Mouse (Mus musculus): ENCODE measurements around the gene Dip2a. TPM values are rescaled to one million over a fixed set of nuclear protein-coding genes. Genes with fewer than 3 reads are reported as not detected.
A peak's percentile ranks its signal among the peaks of the same experiment; 100 is the strongest.

Dip2a gene
- polyA plus RNA-seq, 1 experiment from 2014 or later = 12.5 TPM

DNA sequence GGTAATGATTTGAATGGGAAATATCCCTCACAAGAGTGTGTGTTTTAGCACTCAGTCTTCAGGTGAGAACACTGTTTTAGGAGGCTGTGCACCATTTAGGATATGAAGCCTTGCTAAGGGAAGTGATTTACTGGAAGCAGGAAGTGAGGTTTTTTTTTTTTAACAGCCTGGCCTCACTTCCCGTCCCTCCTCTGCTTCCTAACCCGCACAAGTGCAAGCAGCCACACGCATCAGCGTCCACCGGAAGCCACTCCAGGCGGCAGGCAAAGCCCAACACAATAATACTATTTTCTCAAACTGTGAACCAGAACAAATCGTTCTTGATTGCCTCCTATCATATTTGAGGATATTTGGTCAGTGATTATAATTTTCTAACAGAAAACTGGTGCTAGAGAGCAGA is 6.9 kb upstream of the Dip2a start:
- H3K9ac ChIP-seq = no peak overlapping the region
- 66% methylated on average over 7 of the region's 7 CpGs for WGBS
- no peak overlapping the region; the same call in 1 of the 2 replicates for H3K27ac ChIP-seq
- H3K4me1 ChIP-seq = no peaks in the 10 kb centered on the region
- no peak for ATAC-seq (ENCODE audit: borderline replicate concordance, extremely low read depth, low FRiP score, low TSS enrichment)
- H3K36me3 ChIP-seq = peaks cover 66% of the 10 kb centered on the region
- H3K4me2 ChIP-seq = no peak overlapping the region
- H3K9me3 ChIP-seq = no peaks in the 10 kb centered on the region
- no peaks in the 10 kb centered on the region for H3K27me3 ChIP-seq
- H3K4me3 ChIP-seq = no peak overlapping the region

DNA sequence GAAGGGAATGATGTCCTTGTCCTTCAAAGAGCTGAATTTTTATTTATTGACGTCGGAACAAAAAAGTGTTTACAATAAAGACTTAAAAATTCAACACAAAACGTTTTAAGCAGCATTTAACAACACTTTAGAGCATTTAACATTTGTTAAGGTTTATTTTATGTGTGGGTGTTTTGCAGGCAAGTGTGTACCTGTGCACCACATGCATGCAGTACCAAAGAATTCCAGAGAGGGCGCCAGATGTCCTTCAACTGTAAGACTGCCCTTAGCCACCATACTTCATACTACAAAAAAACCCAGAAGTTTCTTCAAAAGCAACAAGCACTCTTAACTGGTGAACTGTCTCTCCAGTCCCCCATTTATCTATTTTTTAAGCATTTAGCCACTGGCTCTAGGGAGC is 1.5 kb upstream of the Dip2a start:
- Histone ChIP-seq H3K9me3 (no peaks in the 10 kb centered on the region), H3K36me3 (peaks cover 15% of the 10 kb centered on the region), H3K4me1 (peaks cover 25% of the 10 kb centered on the region), H3K27me3 (no peaks in the 10 kb centered on the region), H3K4me2 (peak overlapping the region; percentile 87), H3K9ac (no peak overlapping the region), H3K27ac (no peak overlapping the region), H3K4me3 (peak overlapping the region; percentile 89; the same call in 1 of the 2 replicates)
- no peak for ATAC-seq (ENCODE audit: borderline replicate concordance, extremely low read depth, low FRiP score, low TSS enrichment)
- WGBS = 6% methylated on average over 4 of the region's 4 CpGs

DNA sequence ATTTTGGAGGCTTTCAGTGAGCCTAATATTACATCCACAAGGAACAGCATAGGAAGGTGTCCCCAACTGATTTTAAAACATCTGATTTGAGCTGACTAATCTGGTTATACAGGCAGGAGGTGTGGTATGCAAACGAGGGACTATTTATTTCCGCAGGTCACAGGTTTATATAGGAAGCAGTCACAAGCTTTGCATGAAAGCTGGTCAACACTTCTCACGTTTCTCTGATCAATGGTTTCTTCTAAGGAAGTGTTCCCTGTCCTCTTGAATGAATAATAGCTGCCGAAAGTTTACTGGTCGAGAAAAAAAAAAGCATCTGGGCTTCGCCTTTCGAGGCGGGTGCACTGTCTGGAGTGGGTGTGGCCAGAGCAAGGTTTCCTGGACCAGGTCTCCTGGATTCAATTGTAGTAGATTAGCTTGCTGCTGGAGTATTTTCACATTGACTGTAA is 976 bp upstream of the Dip2a start:
- Histone ChIP-seq H3K27ac (no peak overlapping the region), H3K27me3 (no peaks in the 10 kb centered on the region), H3K9ac (peak overlapping the region; percentile 58), H3K4me1 (peaks cover 25% of the 10 kb centered on the region), H3K9me3 (no peaks in the 10 kb centered on the region), H3K4me3 (peak overlapping the region; percentile 89), H3K4me2 (peak overlapping the region; percentile 87), H3K36me3 (peaks cover 11% of the 10 kb centered on the region)
- WGBS = 9% methylated on average over 8 of the region's 8 CpGs
- ATAC-seq (ENCODE audit: borderline replicate concordance, extremely low read depth, low FRiP score, low TSS enrichment) = no peak

DNA sequence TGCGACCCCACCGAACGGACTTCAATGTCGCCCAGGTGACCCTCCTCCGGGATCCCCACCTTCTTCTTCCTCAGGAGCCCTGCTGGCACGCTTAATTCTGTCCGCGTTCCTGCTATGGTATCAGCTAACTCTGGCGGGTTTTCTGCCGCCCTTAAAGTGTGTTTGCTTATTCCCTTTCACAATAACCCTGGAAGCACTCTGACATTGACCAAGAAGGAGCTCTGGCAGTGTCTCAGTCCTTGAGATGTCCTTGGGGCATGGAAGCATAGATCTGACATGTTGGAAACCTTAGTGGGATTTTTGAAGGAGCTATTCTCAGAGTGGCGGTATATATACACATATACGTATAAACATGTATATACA is 430 bp upstream of the Dip2a start:
- H3K4me2 ChIP-seq = peak overlapping the region; percentile 87
- no peak; the same call in 1 of the 2 replicates for ATAC-seq (ENCODE audit: borderline replicate concordance, extremely low read depth, low FRiP score, low TSS enrichment)
- peak overlapping the region; percentile 89 for H3K4me3 ChIP-seq
- H3K9ac ChIP-seq = peak overlapping the region; percentile 58
- peak overlapping the region; percentile 81 for H3K27ac ChIP-seq
- H3K9me3 ChIP-seq = no peaks in the 10 kb centered on the region
- peaks cover 25% of the 10 kb centered on the region for H3K4me1 ChIP-seq
- no peaks in the 10 kb centered on the region for H3K27me3 ChIP-seq
- WGBS = 2% methylated on average over 12 of the region's 12 CpGs
- H3K36me3 ChIP-seq = peaks cover 6% of the 10 kb centered on the region

DNA sequence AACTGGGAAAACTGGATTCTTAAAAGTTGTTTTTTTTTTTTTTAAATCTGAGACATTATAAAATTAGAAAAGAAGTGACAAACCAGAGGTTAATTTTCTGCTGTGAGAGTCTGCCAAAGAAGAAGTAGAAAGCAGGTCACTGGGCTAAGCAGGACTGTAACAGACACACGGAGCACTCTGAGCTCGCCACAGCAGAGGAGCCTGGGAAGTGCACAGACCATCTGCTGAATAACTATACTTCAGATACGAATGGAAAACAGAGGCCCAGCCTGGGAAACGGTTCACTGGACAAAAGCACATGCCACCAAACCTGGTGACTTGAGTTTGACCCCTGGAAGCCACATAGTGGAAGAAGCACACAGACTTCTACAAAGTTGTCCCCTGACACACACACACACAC is 10.7 kb downstream of the Dip2a start:
- no peak overlapping the region for H3K4me2 ChIP-seq
- no peak overlapping the region for H3K27ac ChIP-seq
- no peak overlapping the region for H3K9ac ChIP-seq
- WGBS = 55% methylated on average over 4 of the region's 4 CpGs
- no peaks in the 10 kb centered on the region for H3K27me3 ChIP-seq
- H3K4me1 ChIP-seq = no peaks in the 10 kb centered on the region
- no peak for ATAC-seq (ENCODE audit: borderline replicate concordance, extremely low read depth, low FRiP score, low TSS enrichment)
- no peaks in the 10 kb centered on the region for H3K9me3 ChIP-seq
- H3K36me3 ChIP-seq = no peaks in the 10 kb centered on the region
- H3K4me3 ChIP-seq = no peak overlapping the region

DNA sequence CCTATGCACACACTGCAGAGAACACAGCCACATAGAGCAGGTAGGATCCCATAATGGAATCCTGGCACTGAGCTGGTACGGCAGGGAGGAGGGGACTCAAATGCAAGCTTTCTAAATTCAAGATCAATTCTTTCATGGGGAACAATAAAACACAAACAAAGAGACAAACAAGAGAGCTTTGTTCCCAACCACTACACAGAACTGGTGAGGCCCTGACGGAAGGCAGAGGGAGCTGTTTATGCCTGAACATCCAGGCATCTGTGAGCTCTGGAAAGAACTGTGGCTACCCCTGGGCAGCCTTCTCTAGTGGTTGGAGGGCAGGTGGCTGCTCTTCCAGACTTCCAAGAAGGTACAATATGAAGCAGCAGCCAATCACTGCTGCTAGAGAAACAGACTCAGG is 13.1 kb downstream of the Dip2a start:
- Histone ChIP-seq H3K27ac (no peak overlapping the region), H3K9me3 (no peaks in the 10 kb centered on the region), H3K27me3 (no peaks in the 10 kb centered on the region), H3K4me2 (no peak overlapping the region), H3K36me3 (no peaks in the 10 kb centered on the region), H3K4me1 (no peaks in the 10 kb centered on the region), H3K4me3 (no peak overlapping the region), H3K9ac (no peak overlapping the region)
- 82% methylated on average over 2 of the region's 2 CpGs for WGBS
- no peak for ATAC-seq (ENCODE audit: borderline replicate concordance, extremely low read depth, low FRiP score, low TSS enrichment)

DNA sequence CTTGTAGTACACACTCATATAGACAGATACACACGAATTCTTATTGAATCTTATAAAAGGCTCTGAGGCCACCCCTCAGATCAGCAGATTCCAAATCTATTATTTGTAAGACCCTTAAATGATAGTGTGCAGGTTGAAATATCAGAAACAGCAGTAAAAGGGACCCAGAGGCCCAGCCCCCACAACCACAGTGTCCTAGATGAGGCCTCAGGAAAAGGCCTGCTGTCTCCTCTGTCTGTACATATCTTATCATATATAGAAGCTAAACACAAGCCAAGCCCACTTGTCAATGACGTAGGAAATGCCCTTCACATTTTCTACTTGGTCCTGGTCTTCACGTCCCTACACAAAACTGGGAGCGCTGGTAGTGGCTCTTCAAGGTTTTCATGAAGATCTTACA is 16.0 kb downstream of the Dip2a start:
- no peak overlapping the region for H3K4me2 ChIP-seq
- no peak for ATAC-seq (ENCODE audit: borderline replicate concordance, extremely low read depth, low FRiP score, low TSS enrichment)
- H3K9ac ChIP-seq = no peak overlapping the region
- 73% methylated on average over 4 of the region's 4 CpGs for WGBS
- no peaks in the 10 kb centered on the region for H3K36me3 ChIP-seq
- no peak overlapping the region for H3K27ac ChIP-seq
- no peaks in the 10 kb centered on the region for H3K9me3 ChIP-seq
- H3K27me3 ChIP-seq = no peaks in the 10 kb centered on the region
- no peak overlapping the region for H3K4me3 ChIP-seq
- H3K4me1 ChIP-seq = no peaks in the 10 kb centered on the region

DNA sequence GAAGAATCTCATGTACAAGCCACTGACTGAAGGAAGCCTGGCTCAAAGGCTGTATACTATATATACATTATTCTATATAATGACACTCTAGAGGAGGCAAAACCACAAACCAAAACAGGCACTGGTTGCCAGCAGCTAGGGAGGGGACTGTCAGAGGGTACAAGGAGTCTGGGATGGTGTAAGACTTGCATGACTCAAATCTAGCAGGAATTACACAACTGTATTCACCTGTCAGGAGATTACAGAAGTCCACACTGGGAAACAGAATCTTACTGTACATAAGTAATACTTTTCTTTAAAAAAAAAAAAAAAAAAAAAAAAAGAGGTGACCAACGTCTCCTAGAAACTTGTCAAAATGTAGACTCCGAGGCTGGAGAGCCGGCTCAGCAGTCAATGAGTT is 16.5 kb downstream of the Dip2a start:
- H3K4me2 ChIP-seq = no peak overlapping the region
- no peak for ATAC-seq (ENCODE audit: borderline replicate concordance, extremely low read depth, low FRiP score, low TSS enrichment)
- H3K4me3 ChIP-seq = no peak overlapping the region
- H3K36me3 ChIP-seq = no peaks in the 10 kb centered on the region
- WGBS = 82% methylated on average over 3 of the region's 3 CpGs
- H3K9me3 ChIP-seq = no peaks in the 10 kb centered on the region
- H3K9ac ChIP-seq = no peak overlapping the region
- H3K27ac ChIP-seq = no peak overlapping the region
- H3K27me3 ChIP-seq = no peaks in the 10 kb centered on the region
- no peaks in the 10 kb centered on the region for H3K4me1 ChIP-seq

DNA sequence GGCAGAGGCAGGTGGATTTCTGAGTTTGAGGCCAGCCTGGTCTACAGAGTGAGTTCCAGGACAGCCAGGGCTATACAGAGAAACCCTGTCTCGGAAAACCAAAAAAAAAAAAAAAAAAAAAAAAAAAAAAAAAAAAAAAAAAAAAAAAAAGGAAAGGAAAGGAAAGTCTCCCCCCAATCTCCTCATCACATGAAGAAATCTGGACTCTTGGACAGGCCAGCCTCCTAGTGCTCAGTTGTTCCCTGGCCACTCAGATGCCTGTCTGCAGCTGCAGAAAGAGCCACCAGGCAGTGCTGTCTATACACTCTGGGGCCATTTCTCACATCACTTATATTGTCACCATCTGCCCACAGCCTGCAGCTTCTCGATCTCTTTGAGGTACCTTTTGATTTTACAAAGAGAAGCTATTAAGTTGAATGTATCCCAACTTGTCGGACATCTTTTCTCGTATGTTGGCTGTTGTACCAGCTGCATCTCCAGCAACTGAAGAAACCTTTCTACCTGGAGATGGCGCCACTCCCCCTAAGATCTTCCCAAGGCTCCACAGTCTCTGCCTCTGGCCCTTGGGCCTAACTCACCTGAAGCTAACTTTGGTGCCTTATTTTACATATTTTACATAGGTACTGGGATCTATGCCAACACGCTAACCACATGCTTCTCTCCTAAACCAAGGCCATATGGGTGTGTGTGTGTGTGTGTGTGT is 18.6 kb downstream of the Dip2a start:
- no peak overlapping the region for H3K9ac ChIP-seq
- no peak overlapping the region for H3K27ac ChIP-seq
- H3K4me2 ChIP-seq = no peak overlapping the region
- H3K4me1 ChIP-seq = no peaks in the 10 kb centered on the region
- no peak for ATAC-seq (ENCODE audit: borderline replicate concordance, extremely low read depth, low FRiP score, low TSS enrichment)
- no peaks in the 10 kb centered on the region for H3K36me3 ChIP-seq
- no peaks in the 10 kb centered on the region for H3K9me3 ChIP-seq
- H3K27me3 ChIP-seq = no peaks in the 10 kb centered on the region
- WGBS = 71% methylated on average over 6 of the region's 6 CpGs
- no peak overlapping the region for H3K4me3 ChIP-seq

DNA sequence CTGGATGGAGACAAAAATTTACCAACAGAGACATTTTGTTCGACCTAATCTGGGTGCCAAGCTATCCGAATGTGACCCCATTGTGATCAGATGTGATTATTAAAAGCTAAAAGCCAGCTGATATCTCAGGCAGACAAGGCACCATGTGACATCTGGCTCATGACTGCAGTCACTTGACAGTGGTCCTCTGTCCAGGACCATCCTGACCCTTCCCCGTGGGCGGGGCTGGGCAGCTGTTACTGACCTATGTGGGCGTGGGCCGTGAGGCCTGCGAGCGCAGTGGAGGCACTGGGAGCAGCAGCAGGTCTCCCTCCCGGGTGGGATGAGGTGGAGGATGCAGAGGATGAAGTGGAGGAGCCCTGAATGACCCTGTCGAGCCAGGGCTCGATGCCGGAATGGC is 27.5 kb downstream of the Dip2a start:
- Histone ChIP-seq H3K9me3 (no peaks in the 10 kb centered on the region), H3K36me3 (peaks cover 35% of the 10 kb centered on the region), H3K27me3 (no peaks in the 10 kb centered on the region), H3K4me1 (no peaks in the 10 kb centered on the region), H3K9ac (no peak overlapping the region), H3K4me2 (no peak overlapping the region), H3K27ac (no peak overlapping the region), H3K4me3 (no peak overlapping the region)
- ATAC-seq (ENCODE audit: borderline replicate concordance, extremely low read depth, low FRiP score, low TSS enrichment) = no peak
- 74% methylated on average over 12 of the region's 12 CpGs for WGBS

DNA sequence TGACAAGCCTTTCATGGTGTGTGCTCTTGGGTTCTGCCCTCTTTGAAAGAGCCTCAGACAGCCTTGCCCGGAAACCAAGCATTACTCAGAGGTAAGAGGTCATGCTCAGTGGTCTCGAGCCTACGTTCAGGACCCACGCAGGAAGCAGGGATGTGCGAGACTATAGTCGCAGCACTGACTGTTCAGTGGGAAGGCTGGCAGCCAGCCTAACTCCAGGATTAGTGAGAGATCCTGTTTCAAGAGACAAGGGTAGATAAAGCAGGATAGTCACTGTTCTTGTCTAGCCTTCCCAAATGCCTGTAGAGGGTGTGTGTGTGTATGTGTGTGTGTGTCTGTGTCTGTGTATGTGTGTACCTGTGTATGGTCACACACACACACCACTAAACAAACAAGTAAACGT is 28.9 kb downstream of the Dip2a start:
- H3K9ac ChIP-seq = no peak overlapping the region
- H3K27me3 ChIP-seq = no peaks in the 10 kb centered on the region
- peaks cover 41% of the 10 kb centered on the region for H3K36me3 ChIP-seq
- H3K9me3 ChIP-seq = no peaks in the 10 kb centered on the region
- no peak for ATAC-seq (ENCODE audit: borderline replicate concordance, extremely low read depth, low FRiP score, low TSS enrichment)
- no peaks in the 10 kb centered on the region for H3K4me1 ChIP-seq
- H3K4me2 ChIP-seq = no peak overlapping the region
- 79% methylated on average over 7 of the region's 7 CpGs for WGBS
- H3K27ac ChIP-seq = no peak overlapping the region
- no peak overlapping the region for H3K4me3 ChIP-seq

DNA sequence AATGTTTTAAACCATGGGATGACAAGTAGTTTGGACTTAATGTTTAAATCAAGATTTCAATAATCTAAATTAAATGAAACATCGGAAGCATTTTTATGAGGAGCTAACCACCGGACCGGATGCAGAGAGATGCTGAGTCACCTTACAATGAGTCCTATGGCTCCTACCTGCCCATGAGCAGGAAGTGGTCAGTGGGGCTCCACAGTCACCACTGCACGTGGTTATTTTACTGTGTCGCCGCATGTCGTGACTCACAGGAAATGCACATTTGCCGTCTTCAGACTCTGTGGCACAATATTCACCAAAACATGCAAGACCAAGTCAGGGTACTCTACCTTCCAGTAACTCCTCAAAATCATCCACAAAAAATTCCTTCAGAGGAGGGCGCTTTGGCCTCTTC is 38.4 kb downstream of the Dip2a start:
- H3K27me3 ChIP-seq = no peaks in the 10 kb centered on the region
- WGBS = 84% methylated on average over 9 of the region's 9 CpGs
- H3K9ac ChIP-seq = no peak overlapping the region
- H3K27ac ChIP-seq = no peak overlapping the region
- H3K9me3 ChIP-seq = no peaks in the 10 kb centered on the region
- H3K36me3 ChIP-seq = peaks cover 29% of the 10 kb centered on the region
- no peak for ATAC-seq (ENCODE audit: borderline replicate concordance, extremely low read depth, low FRiP score, low TSS enrichment)
- H3K4me1 ChIP-seq = no peaks in the 10 kb centered on the region
- H3K4me2 ChIP-seq = no peak overlapping the region
- H3K4me3 ChIP-seq = no peak overlapping the region

DNA sequence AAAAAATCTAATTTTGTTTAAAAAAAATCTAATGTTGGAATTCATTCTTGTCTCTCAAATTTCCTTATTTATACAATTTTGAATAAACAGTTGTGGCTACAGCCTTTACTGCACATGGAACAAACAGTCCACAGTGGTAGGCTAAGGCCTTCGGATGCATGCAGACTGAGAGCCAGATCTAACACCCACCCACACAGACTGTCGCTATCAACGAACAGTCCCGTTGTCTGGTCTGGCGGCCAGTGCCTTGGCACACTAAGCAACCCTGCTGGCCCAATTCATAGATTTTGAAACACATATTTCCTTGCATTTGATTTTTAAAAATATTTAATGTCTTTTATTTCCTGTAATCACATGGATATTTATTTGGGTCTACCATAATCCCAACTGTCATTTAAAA is 45.0 kb downstream of the Dip2a start:
- no peak overlapping the region for H3K27ac ChIP-seq
- no peaks in the 10 kb centered on the region for H3K4me1 ChIP-seq
- no peaks in the 10 kb centered on the region for H3K27me3 ChIP-seq
- H3K9me3 ChIP-seq = no peaks in the 10 kb centered on the region
- ATAC-seq (ENCODE audit: borderline replicate concordance, extremely low read depth, low FRiP score, low TSS enrichment) = peak; percentile 66; the same call in 1 of the 2 replicates
- 61% methylated on average over 5 of the region's 5 CpGs for WGBS
- H3K4me3 ChIP-seq = no peak overlapping the region
- no peak overlapping the region for H3K4me2 ChIP-seq
- H3K36me3 ChIP-seq = peaks cover 49% of the 10 kb centered on the region
- no peak overlapping the region for H3K9ac ChIP-seq

Measured in lung, embryonic 15.5 days (tissue).